Mouse (Mus musculus) hindbrain, postnatal 0 days (tissue): ENCODE measurements around the gene Lpin1. TPM values are rescaled to one million over a fixed set of nuclear protein-coding genes. Genes with fewer than 3 reads are reported as not detected.
A peak's percentile ranks its signal among the peaks of the same experiment; 100 is the strongest.

Source experiments
- ATAC-seq: fragments of 200-750 bp; cut with Nextera tagmentation; 2 replicates; pipeline ENCODE4 v1.8.0; 2017; ENCODE audit warnings: mild to moderate bottlenecking, moderate TSS enrichment, moderate library complexity
- DNase-seq: peaks from one replicate; pipeline ENCODE4 v3.0.0-alpha.2; 2015; ENCODE audit warnings: low spot score
- H3K27ac ChIP-seq: fragments of 300-500 bp; sonication (generic); 2 replicates; pipeline ENCODE4 v1.5.1; 2014; ENCODE audit warnings: mild to moderate bottlenecking
- H3K27me3 ChIP-seq: fragments of 300-500 bp; sonication (generic); 2 replicates; pipeline ENCODE4 v1.6.1; 2014; ENCODE audit warnings: low read length, mixed read lengths; ENCODE audit not compliant: insufficient read depth
- H3K36me3 ChIP-seq: fragments of 300-500 bp; sonication (generic); 2 replicates; pipeline ENCODE4 v1.6.1; 2014; ENCODE audit warnings: low read length, mixed read lengths; ENCODE audit not compliant: insufficient read depth
- H3K4me1 ChIP-seq: fragments of 300-500 bp; sonication (generic); 2 replicates; pipeline ENCODE4 v1.6.1; 2014; ENCODE audit warnings: antibody characterized with exemption, low read length, mixed read lengths; ENCODE audit not compliant: insufficient read depth
- H3K4me2 ChIP-seq: fragments of 300-500 bp; sonication (generic); 2 replicates; pipeline ENCODE4 v1.6.1; 2014; ENCODE audit warnings: low read depth, mild to moderate bottlenecking, low read length, moderate library complexity, mixed read lengths
- H3K4me3 ChIP-seq: fragments of 300-500 bp; sonication (generic); 2 replicates; pipeline ENCODE4 v1.5.1; 2014; ENCODE audit warnings: low read length
- H3K9ac ChIP-seq: fragments of 300-500 bp; sonication (generic); replicated peaks from 2 replicates; pipeline ENCODE4 v1.6.1; 2014; ENCODE audit warnings: mild to moderate bottlenecking, low read length, moderate library complexity, mixed read lengths
- H3K9me3 ChIP-seq: fragments of 300-500 bp; sonication (generic); 2 replicates; pipeline ENCODE4 v1.6.1; 2016; ENCODE audit warnings: low read length, mixed read lengths
- CTCF ChIP-seq: IDR thresholded peaks from 2 replicates; pipeline ENCODE4 v1.5.1; 2016; ENCODE audit warnings: antibody characterized with exemption, control low read depth, low read depth
- WGBS: fragments of 180-500 bp; shearing (Covaris S2); extraction: QIAGEN DNeasy Blood & Tissue Kit; methylation state at CpG from one replicate; pipeline ENCODE4 v1.1.7; 2014; 5-methylcytosine and 5-hydroxymethylcytosine counted together
- polyA plus RNA-seq: library from polyadenylated mRNA; unstranded; fragments of >200 nt; fragmentation: Nextera tagmentation; extraction: Ambion mirVana; gene quantifications from 2 replicates; pipeline ENCODE4 v1.2.1, GENCODE M21; 2015
- total RNA-seq: library from RNA; depleted of rRNA; stranded (reverse); fragments of >200 nt; gene quantifications from 2 replicates; pipeline ENCODE4 v1.2.3, GENCODE M21; 2014

Gene Lpin1
- total and polyA plus RNA-seq, 2 experiments from 2014 or later, result 9.4 to 21.9 TPM

- 79% methylated on average over 13 of the region's 13 CpGs for WGBS
- TF ChIP-seq CTCF, result no peak
- H3K4me1 ChIP-seq, result no peaks in the 10 kb centered on the region; the same call in 1 of the 2 replicates
- no peaks in the 10 kb centered on the region for H3K9me3 ChIP-seq
- peaks cover 39% of the 10 kb centered on the region for H3K36me3 ChIP-seq
- H3K27ac ChIP-seq, result no peak overlapping the region
- no peaks in the 10 kb centered on the region for H3K27me3 ChIP-seq
- DNase-seq, result no peak
- ATAC-seq, result 0 out of 2 replicates have a peak, but pooled peaks have one; percentile 6
- no peak overlapping the region for H3K9ac ChIP-seq
- H3K4me2 ChIP-seq, result no peak overlapping the region
- no peak overlapping the region for H3K4me3 ChIP-seq
These were observed 58.5 kb downstream of the Lpin1 start for GRCm38 (mm10) chr12:16552108-16552771.

- TF ChIP-seq CTCF, result no peak
- ATAC-seq, result peak; percentile 85
- Histone ChIP-seq H3K9me3 (no peaks in the 10 kb centered on the region), H3K4me2 (no peak overlapping the region), H3K36me3 (peaks cover 45% of the 10 kb centered on the region), H3K4me1 (no peaks in the 10 kb centered on the region; the same call in 1 of the 2 replicates), H3K4me3 (no peak overlapping the region), H3K27ac (peak overlapping the region; percentile 4; the same call in 1 of the 2 replicates), H3K9ac (no peak overlapping the region), H3K27me3 (no peaks in the 10 kb centered on the region)
- peak; percentile 64 for DNase-seq
- WGBS, result 39% methylated on average over 12 of the region's 12 CpGs
These were observed 59.7 kb downstream of the Lpin1 start for GRCm38 (mm10) chr12:16550983-16551454.

- Histone ChIP-seq H3K4me1 (no peaks in the 10 kb centered on the region; the same call in 1 of the 2 replicates), H3K4me3 (no peak overlapping the region), H3K9ac (no peak overlapping the region), H3K36me3 (peaks cover 52% of the 10 kb centered on the region), H3K27ac (no peak overlapping the region), H3K9me3 (no peaks in the 10 kb centered on the region), H3K4me2 (no peak overlapping the region), H3K27me3 (no peaks in the 10 kb centered on the region)
- no peak for TF ChIP-seq CTCF
- DNase-seq (peak; percentile 37), ATAC-seq (no peak)
- WGBS, result 45% methylated on average over 12 of the region's 12 CpGs
These were observed 61.9 kb downstream of the Lpin1 start for GRCm38 (mm10) chr12:16548824-16549375.

- no peak for TF ChIP-seq CTCF
- Histone ChIP-seq H3K4me1 (no peaks in the 10 kb centered on the region), H3K9me3 (no peaks in the 10 kb centered on the region), H3K9ac (no peak overlapping the region), H3K36me3 (peaks cover 68% of the 10 kb centered on the region), H3K27me3 (no peaks in the 10 kb centered on the region), H3K27ac (no peak overlapping the region), H3K4me2 (no peak overlapping the region), H3K4me3 (no peak overlapping the region)
- no peak for ATAC-seq
- WGBS, result 89% methylated on average over 5 of the region's 5 CpGs
- no peak for DNase-seq
These were observed 69.2 kb downstream of the Lpin1 start for GRCm38 (mm10) chr12:16541606-16542005.

GRCm38 (mm10) chr12:16540712-16541111 is 70.1 kb downstream of the Lpin1 start:
- H3K4me3 ChIP-seq, result no peak overlapping the region
- 91% methylated on average over 8 of the region's 8 CpGs for WGBS
- H3K9ac ChIP-seq, result no peak overlapping the region
- DNase-seq (no peak), ATAC-seq (no peak)
- H3K27ac ChIP-seq, result no peak overlapping the region
- no peak for TF ChIP-seq CTCF
- H3K4me2 ChIP-seq, result no peak overlapping the region
- H3K4me1 ChIP-seq, result no peaks in the 10 kb centered on the region
- H3K36me3 ChIP-seq, result peaks cover 67% of the 10 kb centered on the region
- H3K27me3 ChIP-seq, result no peaks in the 10 kb centered on the region
- no peaks in the 10 kb centered on the region for H3K9me3 ChIP-seq

GRCm38 (mm10) chr12:16539965-16540661 is 70.7 kb downstream of the Lpin1 start:
- TF ChIP-seq CTCF, result no peak
- Histone ChIP-seq H3K9ac (no peak overlapping the region), H3K36me3 (peaks cover 64% of the 10 kb centered on the region), H3K4me1 (no peaks in the 10 kb centered on the region), H3K27ac (no peak overlapping the region), H3K4me3 (no peak overlapping the region), H3K9me3 (no peaks in the 10 kb centered on the region), H3K27me3 (no peaks in the 10 kb centered on the region), H3K4me2 (no peak overlapping the region)
- ATAC-seq (no peak), DNase-seq (no peak)
- WGBS, result 87% methylated on average over 5 of the region's 5 CpGs
